9 mouse cellular contexts compared by ENCODE assay signal in the genomic region with DNA sequence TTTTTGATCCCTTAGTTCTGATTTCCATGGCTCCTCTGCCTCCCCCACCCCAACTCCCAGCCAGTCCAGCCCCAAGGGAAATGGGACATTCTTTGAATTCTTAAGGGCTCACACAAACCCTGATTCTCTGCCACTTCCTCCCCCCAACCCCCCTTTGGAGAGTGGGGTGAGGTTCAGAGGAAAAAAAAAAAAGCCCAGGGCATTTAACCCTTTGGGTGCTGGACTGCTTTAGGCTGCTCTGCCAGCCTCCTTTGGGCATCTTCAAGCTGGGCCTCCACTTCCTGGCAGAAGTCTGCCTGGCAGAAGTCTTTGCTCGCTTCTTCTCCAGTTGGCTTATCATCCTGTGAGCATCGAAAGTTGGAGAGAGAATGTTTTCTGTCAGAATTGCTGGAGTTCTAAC. TPM values are rescaled to one million over a fixed set of nuclear protein-coding genes. Genes with fewer than 3 reads are reported as not detected.
DNase-seq lines count a peak whose midpoint lies in the region; ATAC-seq and TF ChIP-seq lines count a peak whose summit lies in the region.
"Had no signal": no experiment of that assay in that cellular context is flagged by ENCODE, and none has a peak within 500 bp of the region (broad histone marks: within the 10 kb centered on the region; RNA-seq: fewer than 3 reads in every experiment).

No protein-coding gene starts in this region.

- H3K9ac ChIP-seq in hindbrain, embryonic 12.5 days, result 0 out of 2 replicates have a peak overlapping the region, but pooled peaks have one; percentile 4
- H3K9ac ChIP-seq in liver, embryonic 12.5 days, result no peak overlapping the region

- peaks cover 27% of the 10 kb centered on the region for H3K36me3 ChIP-seq in hindbrain, embryonic 12.5 days
- peaks cover 28% of the 10 kb centered on the region for H3K36me3 ChIP-seq in liver, embryonic 12.5 days
- no peaks in the 10 kb centered on the region for H3K36me3 ChIP-seq in thymus, adult 2 months (ENCODE audit: control insufficient read depth, insufficient read depth, low read length)

- H3K9me3 ChIP-seq in hindbrain, embryonic 12.5 days (replicated peaks), result no peaks in the 10 kb centered on the region
- H3K9me3 ChIP-seq in liver, embryonic 12.5 days (replicated peaks), result no peaks in the 10 kb centered on the region

- intact Hi-C loops in heart, postnatal 25 days (cut with DNase I), result no loop called here

- 69% methylated on average over 2 of the region's 2 CpGs for WGBS in hindbrain, embryonic 12.5 days
- 60% methylated on average over 2 of the region's 2 CpGs for WGBS in liver, embryonic 12.5 days (ENCODE audit: insufficient replicate concordance)
- 14% methylated on average over 2 of the region's 2 CpGs for WGBS in thymus, adult 2 months

- no peak for TF ChIP-seq POLR2A in thymus, adult 2 months (IDR thresholded peaks at IDR 0.05; ENCODE audit: control insufficient read depth, extremely low read depth, insufficient read depth, low read length, poor library complexity)

- H3K4me3 ChIP-seq in hindbrain, embryonic 12.5 days, result no peak overlapping the region
- no peak overlapping the region for H3K4me3 ChIP-seq in liver, embryonic 12.5 days
- no peak overlapping the region for H3K4me3 ChIP-seq in thymus, adult 2 months (ENCODE audit: control insufficient read depth, insufficient read depth, low read length)

- ATAC-seq in hindbrain, embryonic 12.5 days (ENCODE audit: low FRiP score), result no peak
- ATAC-seq in liver, embryonic 12.5 days, result no peak

- DNase-seq in heart, adult 11 months, result peak; percentile 97
- DNase-seq in heart, postnatal 25 days (ENCODE audit: low spot score), result no peak
- DNase-seq in embryo, embryonic 11 days, result peak; percentile 75
- peak; percentile 62 for DNase-seq in thymus, adult 2 months
- no peak for DNase-seq in ovary, postnatal 10 days (ENCODE audit: low spot score)
- no peak for DNase-seq in c-Kit-positive CD71-positive TER-119-positive erythroid progenitor cells, embryonic 14.5 days (ENCODE audit: low spot score)

- H3K4me1 ChIP-seq in hindbrain, embryonic 12.5 days, result peaks cover 85% of the 10 kb centered on the region
- peaks cover 93% of the 10 kb centered on the region for H3K4me1 ChIP-seq in liver, embryonic 12.5 days
- peaks cover 64% of the 10 kb centered on the region for H3K4me1 ChIP-seq in thymus, adult 2 months (replicated peaks; ENCODE audit: control insufficient read depth, insufficient read depth, low read length)

- H3K4me2 ChIP-seq in hindbrain, embryonic 12.5 days (replicated peaks), result no peak overlapping the region
- no peak overlapping the region for H3K4me2 ChIP-seq in liver, embryonic 12.5 days

- TF ChIP-seq CTCF in thymus, adult 2 months (IDR thresholded peaks at IDR 0.05; ENCODE audit: borderline replicate concordance, control insufficient read depth, extremely low read depth, insufficient read depth, low read length, poor library complexity), result no peak

- H3K27me3 ChIP-seq in hindbrain, embryonic 12.5 days, result no peaks in the 10 kb centered on the region
- no peaks in the 10 kb centered on the region for H3K27me3 ChIP-seq in liver, embryonic 12.5 days (replicated peaks)
- H3K27me3 ChIP-seq in thymus, adult 2 months (ENCODE audit: control insufficient read depth, insufficient read depth, low read length), result no peaks in the 10 kb centered on the region

- H3K27ac ChIP-seq in hindbrain, embryonic 12.5 days, result peak overlapping the region; percentile 17
- H3K27ac ChIP-seq in liver, embryonic 12.5 days, result 0 out of 2 replicates have a peak overlapping the region, but pooled peaks have one; percentile 47
- H3K27ac ChIP-seq in thymus, adult 2 months (ENCODE audit: control insufficient read depth, insufficient read depth, low read length), result peak overlapping the region; percentile 37; the same call in 1 of the 2 replicates

RNA-seq across cellular contexts. Expression of a gene that starts 9.3 kb away (rescaled TPM):
- 10 to 100 TPM; 41.3 to 46.2 TPM for total RNA-seq in heart, postnatal 25 days (2021)
- polyA plus RNA-seq in hindbrain, embryonic 12.5 days (2016; fragmentation: Nextera tagmentation; extraction: Ambion mirVana), result 111 and 120 TPM in 2 replicates
- 36.9 and 37.6 TPM in 2 replicates for polyA plus RNA-seq in liver, embryonic 12.5 days (2016; fragmentation: Nextera tagmentation; extraction: Ambion mirVana)
- polyA plus RNA-seq in thymus, adult 2 months (2012; rRNA removed), result 167 and 178 TPM in 2 replicates

RNA-seq across cellular contexts. Expression of a gene that starts 25.9 kb away (rescaled TPM):
- 100 to 1,000 TPM; 454 to 515 TPM for total RNA-seq in heart, postnatal 25 days (2021)
- polyA plus RNA-seq in hindbrain, embryonic 12.5 days (2016; fragmentation: Nextera tagmentation; extraction: Ambion mirVana), result 347 and 376 TPM in 2 replicates
- 462 and 473 TPM in 2 replicates for polyA plus RNA-seq in liver, embryonic 12.5 days (2016; fragmentation: Nextera tagmentation; extraction: Ambion mirVana)
- polyA plus RNA-seq in thymus, adult 2 months (2012; rRNA removed), result 140 and 154 TPM in 2 replicates

RNA-seq across cellular contexts. Expression of a gene that starts 32.4 kb away (rescaled TPM):
- not detected for total RNA-seq in heart, postnatal 25 days (2021)
- 0.68 and 0.98 TPM in 2 replicates for polyA plus RNA-seq in hindbrain, embryonic 12.5 days (2016; fragmentation: Nextera tagmentation; extraction: Ambion mirVana)
- not detected in 2 replicates for polyA plus RNA-seq in liver, embryonic 12.5 days (2016; fragmentation: Nextera tagmentation; extraction: Ambion mirVana)
- 0.38 and 0.50 TPM in 2 replicates for polyA plus RNA-seq in thymus, adult 2 months (2012; rRNA removed)
- total RNA-seq: adrenal gland, postnatal 36 days had no signal

RNA-seq across cellular contexts. Expression of a gene that starts 32.5 kb away (rescaled TPM):
- under 1 TPM; 0.83 to 0.87 TPM for total RNA-seq in heart, postnatal 25 days (2021)
- polyA plus RNA-seq in hindbrain, embryonic 12.5 days (2016; fragmentation: Nextera tagmentation; extraction: Ambion mirVana), result 14.1 and 14.8 TPM in 2 replicates
- polyA plus RNA-seq in liver, embryonic 12.5 days (2016; fragmentation: Nextera tagmentation; extraction: Ambion mirVana), result 1.1 and 1.3 TPM in 2 replicates
- polyA plus RNA-seq in thymus, adult 2 months (2012; rRNA removed), result 4.7 and 6.2 TPM in 2 replicates

RNA-seq across cellular contexts. Expression of a gene that starts 41.7 kb away (rescaled TPM):
- total RNA-seq in heart, postnatal 25 days (2021), result 1 to 10 TPM; 7.0 to 7.2 TPM
- 22.0 and 25.4 TPM in 2 replicates for polyA plus RNA-seq in hindbrain, embryonic 12.5 days (2016; fragmentation: Nextera tagmentation; extraction: Ambion mirVana)
- polyA plus RNA-seq in liver, embryonic 12.5 days (2016; fragmentation: Nextera tagmentation; extraction: Ambion mirVana), result 10.7 and 10.9 TPM in 2 replicates
- polyA plus RNA-seq in thymus, adult 2 months (2012; rRNA removed), result 14.9 and 16.6 TPM in 2 replicates

Comparison
In these comparisons a context has a peak if more than half of its experiments do, and no peak if none do; other contexts are left out.
1. DNase-seq: peak in heart, adult 11 months (single experiment), embryo, embryonic 11 days (single experiment) and thymus, adult 2 months (single experiment); none in heart, postnatal 25 days (single experiment), ovary, postnatal 10 days (single experiment) and c-Kit-positive CD71-positive TER-119-positive erythroid progenitor cells, embryonic 14.5 days (single experiment).
2. Peak in every context shown above with its lines, with median percentiles within 50 percentile points of each other: H3K27ac ChIP-seq.